Mouse (Mus musculus) liver, postnatal 0 days (tissue): ENCODE results near the gene P2ry12.

Experiments used
- CTCF ChIP-seq: sonication (generic); IDR thresholded peaks from 2 replicates; pipeline ENCODE4 v1.5.1; 2016; ENCODE audit warnings: antibody characterized with exemption, low read depth
- EP300 ChIP-seq: IDR thresholded peaks from 2 replicates; pipeline ENCODE4 v1.6.1; 2016; ENCODE audit warnings: antibody characterized with exemption, low read depth, mild to moderate bottlenecking

DNA sequence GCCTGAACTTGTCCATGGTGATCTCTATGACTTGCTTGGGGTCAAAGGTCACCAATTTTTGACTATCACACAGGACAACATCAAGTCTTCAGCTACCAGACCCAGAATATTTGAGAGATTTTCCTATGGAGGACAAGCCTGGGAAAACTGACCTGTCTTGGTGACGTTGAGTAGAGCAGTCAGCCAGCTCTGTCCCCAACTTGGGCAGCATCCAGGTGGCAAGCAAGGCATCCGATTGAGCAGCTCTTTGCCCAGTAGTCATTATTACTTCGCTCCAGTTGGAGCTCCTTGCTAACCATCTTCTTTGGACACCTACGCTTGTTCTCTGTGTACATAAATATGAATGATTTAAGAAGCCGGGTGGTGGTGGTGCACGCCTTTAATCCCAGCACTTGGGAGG lies 8.1 kb upstream of the P2ry12 start:
- TF ChIP-seq CTCF = no peak
- no peak for TF ChIP-seq EP300
